Mouse (Mus musculus): ENCODE results near the gene Hpse2. TPM values are rescaled to one million over a fixed set of nuclear protein-coding genes. Genes with fewer than 3 reads are reported as not detected.

Hpse2 gene
- polyA plus RNA-seq, 1 experiment from 2014 or later = 1.7 TPM

DNA sequence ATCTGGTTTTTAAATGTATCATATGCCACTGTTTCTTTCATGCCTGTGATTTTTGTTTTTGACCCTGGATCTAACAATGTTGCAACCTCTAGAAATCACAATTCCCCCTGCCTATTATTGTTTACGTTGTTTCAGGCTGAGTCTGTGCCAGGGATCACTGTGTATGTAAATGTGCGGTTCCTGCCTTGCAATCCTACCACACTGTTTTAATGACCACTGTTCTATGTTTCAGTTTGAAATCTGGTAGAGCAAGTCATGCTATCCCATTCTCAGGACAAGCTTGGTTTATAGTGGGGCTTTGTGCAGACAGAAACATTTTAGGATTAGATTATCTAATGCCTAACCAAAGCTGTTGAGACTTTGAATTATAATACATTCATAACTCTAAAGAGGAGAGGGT, 571.9 kb downstream of the Hpse2 start:
- DNase-seq (ENCODE audit: low spot score) (no peak), ATAC-seq (replicated peaks; ENCODE audit: low FRiP score) (no peak)
- Histone ChIP-seq H3K9ac (ENCODE audit: low read length) (no peak overlapping the region), H3K4me1 (replicated peaks; ENCODE audit: control insufficient read depth, insufficient read depth, low read length) (no peaks in the 10 kb centered on the region), H3K4me3 (ENCODE audit: low read depth, low read length) (no peak overlapping the region), H3K27me3 (ENCODE audit: control insufficient read depth, insufficient read depth, low read length) (no peaks in the 10 kb centered on the region), H3K4me2 (ENCODE audit: low read depth, low read length, severe bottlenecking) (no peak overlapping the region), H3K36me3 (ENCODE audit: control insufficient read depth, insufficient read depth, low read length) (no peaks in the 10 kb centered on the region), H3K9me3 (ENCODE audit: control insufficient read depth, low read length) (no peaks in the 10 kb centered on the region), H3K27ac (ENCODE audit: low read depth, low read length) (no peak overlapping the region)
- 91% methylated on average over 2 of the region's 2 CpGs for WGBS

DNA sequence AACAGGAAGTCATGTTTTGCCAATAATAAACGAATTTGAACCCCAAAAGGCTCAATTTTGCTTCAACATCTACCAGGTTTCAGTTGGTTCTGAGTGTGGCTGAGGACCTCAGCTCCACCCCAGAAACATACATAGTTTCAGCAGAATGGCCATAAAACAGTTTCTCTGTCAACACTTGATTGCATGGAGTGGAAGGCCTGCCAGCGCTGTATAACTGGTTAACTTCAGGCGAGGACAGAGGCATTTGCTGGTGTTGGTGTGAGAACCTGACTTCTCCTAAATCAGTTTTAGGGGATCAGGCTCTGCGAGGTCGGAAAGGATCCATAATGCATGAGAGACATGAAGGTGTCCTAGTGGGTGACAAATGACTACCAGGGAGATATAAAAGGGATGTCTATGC, 578.0 kb downstream of the Hpse2 start:
- Histone ChIP-seq H3K4me2 (ENCODE audit: low read depth, low read length, severe bottlenecking) (no peak overlapping the region), H3K36me3 (ENCODE audit: control insufficient read depth, insufficient read depth, low read length) (no peaks in the 10 kb centered on the region), H3K9me3 (ENCODE audit: control insufficient read depth, low read length) (no peaks in the 10 kb centered on the region), H3K27me3 (ENCODE audit: control insufficient read depth, insufficient read depth, low read length) (no peaks in the 10 kb centered on the region), H3K4me3 (ENCODE audit: low read depth, low read length) (no peak overlapping the region), H3K4me1 (replicated peaks; ENCODE audit: control insufficient read depth, insufficient read depth, low read length) (no peaks in the 10 kb centered on the region), H3K27ac (ENCODE audit: low read depth, low read length) (no peak overlapping the region), H3K9ac (ENCODE audit: low read length) (no peak overlapping the region)
- 90% methylated on average over 5 of the region's 5 CpGs for WGBS
- DNase-seq (ENCODE audit: low spot score) (no peak), ATAC-seq (replicated peaks; ENCODE audit: low FRiP score) (no peak)

DNA sequence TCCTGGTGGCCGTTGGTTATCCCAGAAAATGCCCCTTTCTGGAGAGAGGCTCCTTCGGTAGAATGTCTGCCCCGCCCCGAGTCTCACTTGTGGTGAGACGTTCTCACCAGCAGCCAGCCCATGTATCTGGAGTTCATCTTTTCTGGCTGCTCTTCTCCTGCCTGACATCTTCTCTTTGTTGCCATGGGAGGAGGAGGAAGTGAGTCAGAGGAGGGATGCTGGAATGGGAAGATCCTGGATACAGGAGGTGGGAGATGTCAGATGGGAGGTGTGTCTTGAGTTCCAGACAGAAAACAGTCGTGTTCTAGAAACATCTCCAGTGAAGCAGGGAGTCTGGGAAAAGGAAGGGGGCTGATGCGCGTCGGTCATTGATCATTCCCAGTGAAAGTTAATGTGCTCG, 578.7 kb downstream of the Hpse2 start:
- no peak for ATAC-seq (replicated peaks; ENCODE audit: low FRiP score)
- Histone ChIP-seq H3K36me3 (ENCODE audit: control insufficient read depth, insufficient read depth, low read length) (no peaks in the 10 kb centered on the region), H3K4me1 (replicated peaks; ENCODE audit: control insufficient read depth, insufficient read depth, low read length) (no peaks in the 10 kb centered on the region), H3K27ac (ENCODE audit: low read depth, low read length) (no peak overlapping the region), H3K4me3 (ENCODE audit: low read depth, low read length) (no peak overlapping the region), H3K9ac (ENCODE audit: low read length) (no peak overlapping the region), H3K27me3 (ENCODE audit: control insufficient read depth, insufficient read depth, low read length) (no peaks in the 10 kb centered on the region), H3K4me2 (ENCODE audit: low read depth, low read length, severe bottlenecking) (no peak overlapping the region), H3K9me3 (ENCODE audit: control insufficient read depth, low read length) (no peaks in the 10 kb centered on the region)
- no peak for DNase-seq (ENCODE audit: low spot score)
- WGBS = 89% methylated on average over 10 of the region's 10 CpGs

DNA sequence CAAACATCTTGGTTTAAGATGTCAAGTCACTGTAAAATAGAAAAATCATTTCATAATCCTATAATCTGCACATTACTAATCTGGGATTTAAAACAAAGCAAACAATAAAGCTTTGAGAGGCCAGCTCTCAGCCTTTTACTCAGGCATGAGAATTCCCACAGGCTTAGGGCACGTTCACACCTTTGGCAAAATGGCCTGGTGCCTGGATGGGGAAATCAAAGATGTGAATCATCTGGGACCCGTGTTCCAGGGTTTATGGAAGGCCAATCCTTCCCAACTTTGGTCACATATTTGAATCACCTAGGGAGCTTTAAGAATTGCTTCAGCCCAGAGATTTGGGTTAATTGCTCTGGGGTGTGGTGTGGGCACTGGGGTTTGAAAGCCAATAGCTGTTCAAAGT, 590.3 kb downstream of the Hpse2 start:
- Histone ChIP-seq H3K27me3 (ENCODE audit: control insufficient read depth, insufficient read depth, low read length) (no peaks in the 10 kb centered on the region), H3K9me3 (ENCODE audit: control insufficient read depth, low read length) (no peaks in the 10 kb centered on the region), H3K9ac (ENCODE audit: low read length) (no peak overlapping the region), H3K4me2 (ENCODE audit: low read depth, low read length, severe bottlenecking) (no peak overlapping the region), H3K4me3 (ENCODE audit: low read depth, low read length) (no peak overlapping the region), H3K4me1 (replicated peaks; ENCODE audit: control insufficient read depth, insufficient read depth, low read length) (0 out of 2 replicates have a peak, but pooled peaks cover 2% of the 10 kb centered on the region), H3K27ac (ENCODE audit: low read depth, low read length) (no peak overlapping the region), H3K36me3 (ENCODE audit: control insufficient read depth, insufficient read depth, low read length) (no peaks in the 10 kb centered on the region)
- DNase-seq (ENCODE audit: low spot score) = no peak
- 68% methylated on average over 2 of the region's 2 CpGs for WGBS
- no peak for ATAC-seq (replicated peaks; ENCODE audit: low FRiP score)

DNA sequence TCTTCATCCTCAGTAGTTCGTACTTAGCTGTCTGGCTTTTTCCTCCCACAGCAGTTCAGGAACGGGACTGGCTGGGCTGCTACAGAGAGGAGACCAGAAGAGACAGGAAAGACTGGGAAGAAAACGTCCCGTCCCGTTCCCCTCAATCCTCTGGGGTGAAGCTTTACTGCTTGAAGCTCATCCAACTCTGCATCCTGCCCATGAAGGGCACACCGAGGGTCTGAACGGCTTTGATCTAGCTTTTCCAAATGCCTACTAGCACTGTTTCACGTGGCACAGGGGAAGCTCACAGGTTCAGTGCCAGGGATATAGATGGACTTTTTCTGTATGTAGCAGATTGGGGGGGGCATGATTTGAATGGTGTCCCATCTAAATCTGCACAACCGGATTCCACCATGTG, 592.4 kb downstream of the Hpse2 start:
- peak overlapping the region; percentile 95; the same call in 1 of the 2 replicates for H3K4me2 ChIP-seq (ENCODE audit: low read depth, low read length, severe bottlenecking)
- 0 out of 2 replicates have a peak, but pooled peaks cover 2% of the 10 kb centered on the region for H3K4me1 ChIP-seq (replicated peaks; ENCODE audit: control insufficient read depth, insufficient read depth, low read length)
- no peak overlapping the region for H3K27ac ChIP-seq (ENCODE audit: low read depth, low read length)
- WGBS = 24% methylated on average over 9 of the region's 9 CpGs
- no peaks in the 10 kb centered on the region for H3K27me3 ChIP-seq (ENCODE audit: control insufficient read depth, insufficient read depth, low read length)
- no peak for DNase-seq (ENCODE audit: low spot score)
- H3K9ac ChIP-seq (ENCODE audit: low read length) = peak overlapping the region; percentile 55; the same call in 1 of the 2 replicates
- ATAC-seq (replicated peaks; ENCODE audit: low FRiP score) = no peak
- no peaks in the 10 kb centered on the region for H3K36me3 ChIP-seq (ENCODE audit: control insufficient read depth, insufficient read depth, low read length)
- H3K9me3 ChIP-seq (ENCODE audit: control insufficient read depth, low read length) = no peaks in the 10 kb centered on the region
- H3K4me3 ChIP-seq (ENCODE audit: low read depth, low read length) = no peak overlapping the region; the same call in 1 of the 2 replicates

DNA sequence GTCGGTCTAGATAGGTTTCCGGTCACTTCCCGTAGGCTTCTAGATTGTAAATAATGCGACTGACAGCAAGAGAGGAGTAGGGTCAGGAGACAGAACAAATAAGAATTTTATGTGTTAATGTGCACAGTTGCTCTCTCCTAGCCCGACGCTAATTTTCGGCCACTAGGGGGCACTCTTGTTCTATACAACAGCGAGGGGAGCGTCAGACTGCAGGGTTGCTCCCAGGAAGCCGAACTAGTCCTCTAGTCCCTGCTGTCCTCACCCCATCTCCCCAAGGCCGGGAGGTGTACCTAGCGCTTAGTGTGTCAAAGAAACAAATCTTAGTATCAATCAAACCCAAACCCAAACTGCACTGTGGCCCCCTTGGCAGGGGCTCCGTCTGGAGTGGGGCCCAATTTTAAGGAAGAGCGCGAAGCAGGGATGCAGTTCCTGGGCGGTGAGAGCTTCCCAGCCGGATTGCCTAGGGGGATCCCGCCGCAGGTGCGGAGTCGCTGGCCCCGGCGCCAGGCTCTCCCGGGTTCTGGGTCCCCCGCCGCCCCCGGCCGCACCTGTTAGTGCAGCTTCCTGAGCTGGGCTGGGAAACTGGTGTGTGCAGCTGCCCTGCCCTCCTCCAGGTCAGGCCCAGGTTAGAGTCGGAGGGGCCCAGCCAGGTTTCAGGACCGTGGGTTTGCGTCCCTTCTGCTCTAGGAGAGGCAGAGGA, 593.1 kb downstream of the Hpse2 start:
- WGBS = 2% methylated on average over 31 of the region's 31 CpGs
- Histone ChIP-seq H3K9ac (ENCODE audit: low read length) (peak overlapping the region; percentile 55), H3K4me2 (ENCODE audit: low read depth, low read length, severe bottlenecking) (peak overlapping the region; percentile 95), H3K27ac (ENCODE audit: low read depth, low read length) (no peak overlapping the region), H3K27me3 (ENCODE audit: control insufficient read depth, insufficient read depth, low read length) (no peaks in the 10 kb centered on the region), H3K4me3 (ENCODE audit: low read depth, low read length) (peak overlapping the region; percentile 36), H3K36me3 (ENCODE audit: control insufficient read depth, insufficient read depth, low read length) (no peaks in the 10 kb centered on the region), H3K4me1 (replicated peaks; ENCODE audit: control insufficient read depth, insufficient read depth, low read length) (0 out of 2 replicates have a peak, but pooled peaks cover 2% of the 10 kb centered on the region), H3K9me3 (ENCODE audit: control insufficient read depth, low read length) (no peaks in the 10 kb centered on the region)
- DNase-seq (ENCODE audit: low spot score) (peak; percentile 94), ATAC-seq (replicated peaks; ENCODE audit: low FRiP score) (peak; percentile 89)

DNA sequence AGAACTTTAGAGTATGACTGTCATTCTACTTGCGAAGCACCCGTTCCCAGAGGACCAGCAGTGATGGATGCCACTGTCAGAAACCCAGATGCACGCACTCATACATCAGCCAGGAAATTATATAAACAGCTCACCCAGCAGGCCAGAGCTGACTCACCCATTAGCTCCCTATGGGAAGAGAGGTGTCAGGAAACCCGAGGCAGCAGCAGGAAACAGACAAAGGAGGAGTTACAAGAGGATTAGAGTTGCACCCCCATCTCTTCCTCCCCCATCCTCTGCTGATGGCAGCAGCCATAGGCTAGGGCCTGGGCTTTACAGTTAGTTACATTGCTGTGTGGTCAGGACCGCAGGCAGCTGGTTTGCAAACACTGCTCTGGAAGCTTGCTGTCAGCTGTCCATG, 599.8 kb downstream of the Hpse2 start:
- ATAC-seq (replicated peaks; ENCODE audit: low FRiP score) (no peak), DNase-seq (ENCODE audit: low spot score) (no peak)
- H3K4me2 ChIP-seq (ENCODE audit: low read depth, low read length, severe bottlenecking) = no peak overlapping the region
- no peaks in the 10 kb centered on the region for H3K9me3 ChIP-seq (ENCODE audit: control insufficient read depth, low read length)
- no peak overlapping the region for H3K9ac ChIP-seq (ENCODE audit: low read length)
- no peak overlapping the region for H3K27ac ChIP-seq (ENCODE audit: low read depth, low read length)
- no peaks in the 10 kb centered on the region for H3K36me3 ChIP-seq (ENCODE audit: control insufficient read depth, insufficient read depth, low read length)
- H3K4me3 ChIP-seq (ENCODE audit: low read depth, low read length) = no peak overlapping the region
- WGBS = 62% methylated on average over 5 of the region's 5 CpGs
- peaks cover 11% of the 10 kb centered on the region; the same call in 1 of the 2 replicates for H3K4me1 ChIP-seq (replicated peaks; ENCODE audit: control insufficient read depth, insufficient read depth, low read length)
- H3K27me3 ChIP-seq (ENCODE audit: control insufficient read depth, insufficient read depth, low read length) = no peaks in the 10 kb centered on the region

DNA sequence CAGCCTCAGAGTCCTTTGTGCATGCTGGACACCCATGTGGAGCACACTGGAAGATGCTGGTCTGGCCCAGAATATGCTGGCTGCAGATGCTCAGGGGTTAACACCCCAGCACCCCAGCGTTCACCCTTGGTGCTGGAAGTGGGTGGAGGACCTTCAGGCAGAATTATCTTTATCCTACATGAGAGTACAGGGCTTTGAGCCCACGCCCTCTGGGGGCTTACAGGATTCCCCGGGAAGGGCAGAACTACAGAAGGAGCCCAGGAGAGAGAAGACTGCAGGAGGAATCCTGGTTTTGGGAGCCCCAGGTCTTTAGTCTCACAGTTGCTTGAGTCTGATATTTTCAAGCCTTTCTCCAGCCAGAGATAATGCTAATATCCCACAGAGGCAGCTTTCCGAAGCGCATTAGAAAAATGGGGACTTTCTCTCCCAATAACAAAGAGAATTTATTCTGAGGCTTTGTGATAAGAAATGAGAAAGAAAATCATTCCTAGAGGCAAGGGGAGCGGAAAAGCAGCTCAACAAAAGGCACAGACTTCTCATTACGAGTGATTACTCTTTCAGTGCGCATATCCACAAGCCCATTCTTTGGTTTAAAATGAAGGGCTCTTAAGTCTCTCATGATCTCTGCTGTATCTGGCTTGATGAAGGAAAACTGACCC, 602.5 kb downstream of the Hpse2 start:
- WGBS = 23% methylated on average over 8 of the region's 8 CpGs
- Histone ChIP-seq H3K4me3 (ENCODE audit: low read depth, low read length) (no peak overlapping the region), H3K4me2 (ENCODE audit: low read depth, low read length, severe bottlenecking) (peak overlapping the region; percentile 9; the same call in 1 of the 2 replicates), H3K9me3 (ENCODE audit: control insufficient read depth, low read length) (no peaks in the 10 kb centered on the region), H3K36me3 (ENCODE audit: control insufficient read depth, insufficient read depth, low read length) (no peaks in the 10 kb centered on the region), H3K27ac (ENCODE audit: low read depth, low read length) (no peak overlapping the region), H3K4me1 (replicated peaks; ENCODE audit: control insufficient read depth, insufficient read depth, low read length) (peaks cover 11% of the 10 kb centered on the region; the same call in 1 of the 2 replicates), H3K27me3 (ENCODE audit: control insufficient read depth, insufficient read depth, low read length) (no peaks in the 10 kb centered on the region), H3K9ac (ENCODE audit: low read length) (0 out of 2 replicates have a peak overlapping the region, but pooled peaks have one; percentile 20)
- DNase-seq (ENCODE audit: low spot score) (no peak), ATAC-seq (replicated peaks; ENCODE audit: low FRiP score) (no peak)

All from forebrain, embryonic 11.5 days (tissue).